Mouse (Mus musculus) heart, postnatal 0 days (tissue): ENCODE results near the gene Mroh3.

Source experiments
- CTCF ChIP-seq: IDR thresholded peaks from 2 replicates; pipeline ENCODE4 v1.5.1; 2016; ENCODE audit warnings: antibody characterized with exemption, control low read depth, low read depth
- EP300 ChIP-seq: IDR thresholded peaks from 2 replicates; pipeline ENCODE4 v1.6.1; 2016; ENCODE audit warnings: antibody characterized with exemption, low read depth

- TF ChIP-seq CTCF (no peak), EP300 (no peak)
Observed at GRCm38 (mm10) chr1:136223758-136224342, 11.2 kb upstream of the Mroh3 start.
